Mouse (Mus musculus) heart, adult 2 months (tissue): ENCODE results near the gene Smim12.

Experiments used
- CTCF ChIP-seq: fragments of 200-600 bp; IDR thresholded peaks from 2 replicates; pipeline ENCODE4 v1.8.1; 2022; ENCODE audit warnings: antibody characterized with exemption, mild to moderate bottlenecking, moderate library complexity
- EP300 ChIP-seq: fragments of 200-500 bp; IDR thresholded peaks from 2 replicates; pipeline ENCODE4 v1.6.1; 2011; ENCODE audit warnings: low read depth, low read length, control low read depth; ENCODE audit not compliant: insufficient read depth
- POLR2A ChIP-seq: fragments of 200-500 bp; IDR thresholded peaks from 2 replicates; pipeline ENCODE4 v1.6.1; 2011; ENCODE audit warnings: mild to moderate bottlenecking, low read depth, low read length, control low read depth; ENCODE audit not compliant: insufficient read depth

DNA sequence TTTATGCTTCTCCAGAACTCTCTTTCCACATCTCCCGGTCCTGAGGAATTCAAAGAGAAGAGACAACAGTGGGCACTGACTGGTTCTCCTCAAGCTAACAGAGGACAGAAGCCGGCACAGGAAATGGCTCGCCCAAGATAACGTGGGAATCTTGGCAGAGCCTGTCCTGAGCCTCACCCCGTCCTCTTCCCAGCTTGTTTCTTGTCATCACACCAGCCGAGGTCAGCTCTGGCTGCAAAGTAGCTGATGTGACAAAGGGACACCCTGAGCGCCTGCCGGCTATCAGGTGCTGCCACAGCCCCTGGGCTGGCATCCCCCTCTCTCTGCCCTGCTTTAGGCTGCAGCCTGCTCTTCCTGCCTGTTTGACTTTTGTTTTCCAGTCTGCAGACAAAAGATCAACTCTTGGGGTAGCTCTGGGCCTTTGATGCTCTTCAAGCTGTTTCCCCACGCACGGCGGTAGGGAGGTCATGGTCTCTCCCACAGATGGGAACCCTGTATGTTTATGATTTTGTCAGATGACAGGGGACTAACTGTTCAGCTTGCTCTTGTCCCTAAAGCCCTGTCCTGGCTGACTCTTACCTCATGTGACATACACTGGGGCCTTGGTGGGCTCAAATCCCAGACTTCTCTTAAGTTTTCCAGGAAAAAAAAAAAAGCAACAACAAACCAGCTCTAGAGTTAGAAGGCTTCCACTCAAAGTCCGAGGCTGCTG is 14.8 kb downstream of the Smim12 start:
- TF ChIP-seq CTCF (no peak), POLR2A (no peak), EP300 (0 out of 2 replicates have a peak, but pooled peaks have one; percentile 56)
